Mouse (Mus musculus): ENCODE results near the gene Csgalnact2.

The Csgalnact2 gene

GRCm38 (mm10) chr6:118138731-118139709 lies at the start of gene Csgalnact2:
Gene Csgalnact2, minus strand, starts transcription at chr6:118139140.
- DNase-seq (ENCODE audit: low spot score): peak; percentile 98

DNA sequence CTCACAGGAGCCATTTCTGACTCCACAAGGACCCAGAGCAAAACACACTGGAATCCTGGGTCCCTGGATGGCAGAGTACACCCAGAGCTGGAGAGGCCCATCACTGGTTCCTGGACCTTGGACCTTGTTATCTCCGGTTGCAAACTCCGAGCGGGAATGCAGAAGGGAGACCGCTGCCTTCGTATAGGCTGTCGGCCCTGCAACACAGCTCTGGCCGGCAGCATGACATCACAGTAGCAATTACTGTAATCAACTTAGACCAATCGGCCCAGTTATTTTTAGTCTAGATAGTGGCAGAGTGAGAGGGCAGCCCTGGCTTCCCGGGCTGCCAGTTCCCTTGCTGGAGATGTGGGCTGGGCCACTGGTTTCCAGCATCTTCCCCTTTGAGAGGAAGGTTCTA lies 49.7 kb upstream of the Csgalnact2 start:
- DNase-seq (ENCODE audit: low spot score): no peak

- DNase-seq (ENCODE audit: low spot score): no peak
Observed at GRCm38 (mm10) chr6:118187285-118187641, 48.3 kb upstream of the Csgalnact2 start.

- no peak for DNase-seq (ENCODE audit: low spot score)
Observed at GRCm38 (mm10) chr6:118186620-118187284, 47.8 kb upstream of the Csgalnact2 start.

DNA sequence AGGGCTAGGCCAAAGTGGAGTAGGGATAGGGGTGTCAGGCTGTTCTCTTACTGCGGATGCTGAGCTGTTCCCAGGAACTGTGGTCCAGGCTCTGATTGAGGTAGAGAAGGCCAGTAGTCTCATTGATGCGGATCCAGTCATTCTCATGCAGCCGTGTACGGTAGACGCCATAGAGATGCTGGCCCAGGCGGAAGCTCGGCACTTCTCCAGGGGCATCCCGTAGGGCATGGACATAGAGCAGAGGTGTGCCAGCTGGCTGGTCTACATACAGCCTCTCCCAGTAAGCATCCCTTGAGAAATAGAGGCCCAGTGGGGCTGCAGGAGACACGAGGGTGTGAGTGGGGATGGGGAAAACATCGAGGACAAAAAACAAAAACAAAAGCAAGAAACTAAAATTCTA lies 45.2 kb upstream of the Csgalnact2 start:
- DNase-seq (ENCODE audit: low spot score): no peak

DNA sequence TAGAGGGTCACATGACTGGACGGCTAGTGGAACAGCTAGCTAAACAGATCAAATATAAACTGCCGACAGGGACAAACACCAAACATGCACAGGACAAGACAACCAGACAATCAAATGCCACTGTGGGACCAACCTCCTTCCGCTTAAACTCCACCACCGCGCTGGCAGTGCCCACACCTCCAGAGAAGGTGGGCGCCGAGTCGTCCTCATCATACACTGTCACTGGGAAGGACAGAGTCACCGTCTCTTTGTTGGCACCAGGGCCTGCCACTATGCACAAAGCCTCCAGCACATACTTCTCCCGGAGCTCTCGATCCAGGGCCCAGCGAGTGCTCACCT lies 41.1 kb upstream of the Csgalnact2 start:
- no peak for DNase-seq (ENCODE audit: low spot score)

GRCm38 (mm10) chr6:118179316-118180084 lies 40.6 kb upstream of the Csgalnact2 start:
- peak; percentile 67 for DNase-seq (ENCODE audit: low spot score)

DNA sequence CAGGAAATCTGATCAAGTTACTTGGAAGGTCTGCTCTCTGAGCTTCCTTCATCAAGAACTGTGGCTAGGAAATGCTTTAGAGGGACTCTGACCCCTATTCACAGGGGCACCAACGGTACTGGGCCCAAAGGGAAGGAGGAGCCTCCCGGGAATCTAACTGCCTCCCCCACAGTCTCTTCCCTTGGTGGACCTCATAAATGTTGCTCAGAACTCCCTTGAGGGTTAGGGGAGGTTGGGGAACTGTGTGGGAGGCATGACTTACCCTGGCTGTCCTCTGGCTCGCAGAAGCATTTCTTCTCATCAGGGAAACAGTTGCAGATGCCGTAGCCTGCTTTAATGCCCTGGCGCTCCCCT lies 35.0 kb upstream of the Csgalnact2 start:
- no peak for DNase-seq (ENCODE audit: low spot score)

- DNase-seq (ENCODE audit: low spot score): no peak
Observed at GRCm38 (mm10) chr6:118173251-118173974, 34.5 kb upstream of the Csgalnact2 start.

- no peak for DNase-seq (ENCODE audit: low spot score)
Observed at GRCm38 (mm10) chr6:118171386-118171785, 32.4 kb upstream of the Csgalnact2 start.

- no peak for DNase-seq (ENCODE audit: low spot score)
Observed at GRCm38 (mm10) chr6:118168106-118168505, 29.2 kb upstream of the Csgalnact2 start.

DNA sequence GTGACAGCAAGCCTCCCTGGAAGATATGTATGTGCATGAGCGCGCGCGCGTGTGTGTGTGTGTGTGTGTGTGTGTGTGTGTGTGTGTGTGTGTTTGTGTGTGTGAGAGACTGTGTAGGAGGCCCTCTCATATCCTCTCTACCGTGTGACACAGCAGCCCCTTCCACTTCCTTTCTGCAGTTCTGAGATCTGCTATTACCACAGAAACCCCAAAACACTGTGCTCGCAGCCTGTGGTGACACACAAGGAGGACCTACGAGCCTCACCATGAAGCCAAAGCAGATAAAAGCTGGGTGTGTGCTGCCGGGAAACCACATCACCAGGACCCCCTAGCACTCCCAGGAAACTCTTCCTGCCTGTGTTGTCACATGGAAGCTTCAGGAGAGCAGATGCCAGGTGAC lies 28.1 kb upstream of the Csgalnact2 start:
- DNase-seq (ENCODE audit: low spot score): no peak

DNA sequence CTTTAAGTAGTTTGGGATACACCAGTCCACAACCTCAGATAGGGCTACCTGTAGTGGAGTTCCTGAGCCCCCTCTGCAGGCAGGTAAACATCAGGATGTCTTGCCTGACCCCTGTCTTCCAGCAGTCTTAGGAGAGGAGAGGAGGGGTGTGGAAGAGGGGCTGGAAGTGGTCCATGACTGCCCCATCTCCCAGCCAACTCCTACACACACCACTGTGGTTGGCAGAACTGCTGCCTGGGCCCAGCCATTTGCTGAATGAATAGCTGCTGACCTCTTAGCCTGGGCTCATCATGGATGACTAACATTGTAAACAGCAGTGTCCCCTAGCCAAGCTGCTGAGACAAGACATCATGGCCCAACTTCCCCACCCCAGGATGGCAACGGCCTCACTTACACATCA lies 26.6 kb upstream of the Csgalnact2 start:
- no peak for DNase-seq (ENCODE audit: low spot score)

DNA sequence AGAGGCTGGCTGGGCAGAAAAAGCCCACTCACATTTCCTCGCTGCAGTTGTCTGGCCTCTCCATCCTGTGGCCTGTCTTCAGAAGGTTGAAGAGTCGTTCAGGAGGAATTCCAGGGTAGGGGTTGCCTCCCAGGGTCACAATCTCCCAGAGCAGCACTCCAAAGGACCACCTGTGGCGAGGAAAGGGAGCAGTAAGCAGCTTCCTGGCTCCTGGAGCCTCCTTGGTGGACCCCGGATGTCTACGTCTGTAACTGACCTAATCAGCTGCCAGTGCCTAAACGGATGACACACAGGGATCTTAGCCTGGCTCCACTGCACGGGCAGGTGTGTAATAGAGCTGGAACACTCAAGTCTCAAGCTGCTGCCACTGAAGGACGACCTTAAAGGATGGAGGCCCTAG lies 25.8 kb upstream of the Csgalnact2 start:
- DNase-seq (ENCODE audit: low spot score): no peak

DNA sequence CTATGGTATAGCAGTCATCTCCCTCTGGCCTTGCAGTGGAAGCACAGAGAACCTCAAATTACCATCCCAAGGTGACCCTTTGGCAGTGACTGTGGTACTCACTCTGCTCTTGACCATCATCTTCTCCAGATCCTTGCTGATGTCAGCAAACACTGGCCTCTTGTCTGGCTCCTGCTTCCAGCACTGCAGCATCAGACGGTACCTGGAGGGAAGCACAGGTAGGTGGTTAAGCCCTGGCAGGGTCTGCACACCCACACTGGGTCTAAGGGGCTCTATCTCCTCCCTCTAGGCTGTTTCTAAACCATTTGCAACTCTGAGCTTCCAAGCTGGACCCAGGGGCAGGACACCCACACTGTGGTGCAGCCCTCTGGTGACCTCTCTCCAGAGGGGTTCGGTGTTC lies 24.1 kb upstream of the Csgalnact2 start:
- DNase-seq (ENCODE audit: low spot score): no peak

GRCm38 (mm10) chr6:118162457-118163082 lies 23.6 kb upstream of the Csgalnact2 start:
- no peak for DNase-seq (ENCODE audit: low spot score)

- DNase-seq (ENCODE audit: low spot score): no peak
Observed at GRCm38 (mm10) chr6:118153091-118153490, 14.2 kb upstream of the Csgalnact2 start.

GRCm38 (mm10) chr6:118150988-118151387 lies 12.0 kb upstream of the Csgalnact2 start:
- no peak for DNase-seq (ENCODE audit: low spot score)

GRCm38 (mm10) chr6:118150538-118150937 lies 11.6 kb upstream of the Csgalnact2 start:
- no peak for DNase-seq (ENCODE audit: low spot score)

GRCm38 (mm10) chr6:118150128-118150527 lies 11.2 kb upstream of the Csgalnact2 start:
- no peak for DNase-seq (ENCODE audit: low spot score)

DNA sequence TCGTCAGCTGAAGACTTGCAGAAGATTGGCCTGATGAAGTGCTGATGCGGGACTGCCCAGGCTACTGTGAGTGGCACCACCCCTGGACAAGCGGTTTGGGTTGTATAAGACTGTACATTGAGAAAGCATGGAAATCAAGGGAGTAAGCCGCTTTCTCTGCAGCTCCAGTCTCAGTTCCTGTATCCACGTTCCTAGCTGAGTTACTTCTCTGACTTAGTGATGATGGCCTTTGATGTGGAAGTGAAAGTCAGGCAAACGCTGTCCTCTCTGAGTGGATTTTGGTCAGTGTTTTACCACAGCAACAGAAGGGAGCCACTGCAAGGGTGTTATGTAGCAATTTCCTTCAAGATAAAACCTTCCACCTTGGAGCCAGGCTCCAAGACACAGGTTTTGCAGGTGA lies 2.0 kb upstream of the Csgalnact2 start:
- no peak for DNase-seq (ENCODE audit: low spot score)

DNA sequence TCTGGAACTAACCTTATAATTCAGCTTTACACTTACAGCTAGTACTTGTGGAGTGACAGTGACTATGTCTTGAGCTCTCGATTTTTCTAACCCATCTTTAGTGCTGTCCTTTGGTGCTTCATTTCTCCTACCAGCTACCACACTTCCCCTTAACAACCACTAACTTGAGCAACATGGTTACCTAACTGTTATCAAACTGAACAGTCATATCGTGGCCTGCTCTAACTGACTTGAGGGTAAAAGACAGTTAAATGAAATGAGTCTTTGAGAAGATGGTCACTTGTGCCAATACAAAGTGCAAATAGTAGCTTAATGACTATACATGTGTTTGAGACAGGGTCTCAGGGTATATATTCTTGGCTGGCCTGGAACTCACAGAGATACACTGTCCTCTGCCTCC lies 1.8 kb downstream of the Csgalnact2 start:
- DNase-seq (ENCODE audit: low spot score): no peak

Measured in ovary, postnatal 14 days (tissue).